Mouse (Mus musculus): ENCODE measurements around the gene Dync1i1.

DNA sequence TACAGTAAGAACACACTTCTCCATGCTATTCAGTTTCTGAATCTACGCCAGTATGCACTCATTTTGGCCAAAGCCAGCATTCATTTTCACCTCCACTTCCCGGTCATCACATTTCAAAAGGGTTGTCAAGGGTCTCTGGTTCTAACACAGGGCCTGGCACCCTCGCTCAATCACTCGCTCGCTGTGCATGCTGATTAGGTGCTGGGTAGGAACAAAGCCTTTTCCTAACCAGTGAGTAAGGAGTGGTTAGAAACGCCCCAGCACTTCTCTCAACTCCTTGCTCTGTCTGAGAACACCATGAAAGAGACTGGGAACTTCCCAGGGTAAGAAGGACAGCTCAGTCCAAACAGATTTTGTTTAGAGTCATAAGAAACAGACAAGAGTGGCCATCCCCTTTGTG lies 298.5 kb downstream of the Dync1i1 start:
- TF ChIP-seq CTCF (IDR thresholded peaks at IDR 0.05; ENCODE audit: low read depth) (no peak), EP300 (IDR thresholded peaks at IDR 0.05; ENCODE audit: low read depth) (no peak)

All from heart, postnatal 0 days (tissue).